Mouse (Mus musculus) bone marrow macrophage, adult 2 months (primary cell): ENCODE measurements around the gene Wdr12.

Source experiments
- CTCF ChIP-seq: IDR thresholded peaks from 2 replicates; pipeline ENCODE4 v1.5.1; 2012; ENCODE audit warnings: low read depth, mild to moderate bottlenecking, low read length, moderate library complexity
- POLR2A ChIP-seq: IDR thresholded peaks from 2 replicates; pipeline ENCODE4 v1.6.1; 2012; ENCODE audit warnings: mild to moderate bottlenecking, low read depth, low read length, borderline replicate concordance

- TF ChIP-seq CTCF = no peak
- no peak for TF ChIP-seq POLR2A
Observed at GRCm38 (mm10) chr1:60098024-60098781, at the start of gene Wdr12, which contains the start of gene Carf.
